Mouse (Mus musculus): Measurements from ENCODE around the gene Fndc9. TPM values are rescaled to one million over a fixed set of nuclear protein-coding genes. Genes with fewer than 3 reads are reported as not detected.

Gene Fndc9
- polyA plus RNA-seq, 1 experiment from 2014 or later: 0.45 TPM

GRCm38 (mm10) chr11:46209884-46210283 lies 25.4 kb upstream of the Fndc9 start:
- Histone ChIP-seq H3K27ac (replicated peaks; ENCODE audit: low read depth, low read length) (no peak overlapping the region), H3K27me3 (replicated peaks; ENCODE audit: control insufficient read depth, insufficient read depth, low read length) (no peaks in the 10 kb centered on the region), H3K4me2 (ENCODE audit: low read depth, low read length) (no peak overlapping the region), H3K9ac (ENCODE audit: low read depth, low read length) (no peak overlapping the region), H3K36me3 (ENCODE audit: control insufficient read depth, insufficient read depth, low read length) (no peaks in the 10 kb centered on the region), H3K9me3 (ENCODE audit: control insufficient read depth, low read length) (no peaks in the 10 kb centered on the region), H3K4me1 (ENCODE audit: control insufficient read depth, insufficient read depth, low read length) (peaks cover 18% of the 10 kb centered on the region), H3K4me3 (ENCODE audit: low read depth, low read length) (no peak overlapping the region)
- 36% methylated on average over 2 of the region's 2 CpGs for WGBS
- no peak for DNase-seq (ENCODE audit: low spot score)
- no peak for ATAC-seq (ENCODE audit: low read depth)

GRCm38 (mm10) chr11:46211858-46212257 lies 23.5 kb upstream of the Fndc9 start:
- Histone ChIP-seq H3K9me3 (ENCODE audit: control insufficient read depth, low read length) (peaks cover 4% of the 10 kb centered on the region; the same call in 1 of the 2 replicates), H3K9ac (ENCODE audit: low read depth, low read length) (no peak overlapping the region), H3K4me3 (ENCODE audit: low read depth, low read length) (no peak overlapping the region), H3K27me3 (replicated peaks; ENCODE audit: control insufficient read depth, insufficient read depth, low read length) (no peaks in the 10 kb centered on the region), H3K4me2 (ENCODE audit: low read depth, low read length) (no peak overlapping the region), H3K27ac (replicated peaks; ENCODE audit: low read depth, low read length) (no peak overlapping the region), H3K36me3 (ENCODE audit: control insufficient read depth, insufficient read depth, low read length) (no peaks in the 10 kb centered on the region), H3K4me1 (ENCODE audit: control insufficient read depth, insufficient read depth, low read length) (peaks cover 20% of the 10 kb centered on the region)
- DNase-seq (ENCODE audit: low spot score) (no peak), ATAC-seq (ENCODE audit: low read depth) (no peak)
- WGBS: 28% methylated on average over 3 of the region's 3 CpGs

- no peaks in the 10 kb centered on the region for H3K36me3 ChIP-seq (ENCODE audit: control insufficient read depth, insufficient read depth, low read length)
- H3K27ac ChIP-seq (replicated peaks; ENCODE audit: low read depth, low read length): peak overlapping the region; percentile 84
- no peak overlapping the region for H3K9ac ChIP-seq (ENCODE audit: low read depth, low read length)
- peaks cover 4% of the 10 kb centered on the region; the same call in 1 of the 2 replicates for H3K9me3 ChIP-seq (ENCODE audit: control insufficient read depth, low read length)
- H3K4me1 ChIP-seq (ENCODE audit: control insufficient read depth, insufficient read depth, low read length): peaks cover 20% of the 10 kb centered on the region
- H3K4me2 ChIP-seq (ENCODE audit: low read depth, low read length): no peak overlapping the region
- 26% methylated on average over 5 of the region's 5 CpGs for WGBS
- no peak overlapping the region for H3K4me3 ChIP-seq (ENCODE audit: low read depth, low read length)
- DNase-seq (ENCODE audit: low spot score) (peak; percentile 91), ATAC-seq (ENCODE audit: low read depth) (peak; percentile 66)
- H3K27me3 ChIP-seq (replicated peaks; ENCODE audit: control insufficient read depth, insufficient read depth, low read length): no peaks in the 10 kb centered on the region
Measured at GRCm38 (mm10) chr11:46213844-46214243, 21.5 kb upstream of the Fndc9 start.

GRCm38 (mm10) chr11:46214368-46215230 lies 20.7 kb upstream of the Fndc9 start:
- Histone ChIP-seq H3K27ac (replicated peaks; ENCODE audit: low read depth, low read length) (peak overlapping the region; percentile 84), H3K4me3 (ENCODE audit: low read depth, low read length) (no peak overlapping the region), H3K9ac (ENCODE audit: low read depth, low read length) (no peak overlapping the region), H3K27me3 (replicated peaks; ENCODE audit: control insufficient read depth, insufficient read depth, low read length) (no peaks in the 10 kb centered on the region), H3K4me1 (ENCODE audit: control insufficient read depth, insufficient read depth, low read length) (peaks cover 20% of the 10 kb centered on the region), H3K4me2 (ENCODE audit: low read depth, low read length) (no peak overlapping the region), H3K36me3 (ENCODE audit: control insufficient read depth, insufficient read depth, low read length) (no peaks in the 10 kb centered on the region), H3K9me3 (ENCODE audit: control insufficient read depth, low read length) (peaks cover 4% of the 10 kb centered on the region; the same call in 1 of the 2 replicates)
- ATAC-seq (ENCODE audit: low read depth) (no peak), DNase-seq (ENCODE audit: low spot score) (peak; percentile 19)
- WGBS: 48% methylated on average over 14 of the region's 14 CpGs

- Histone ChIP-seq H3K4me1 (ENCODE audit: control insufficient read depth, insufficient read depth, low read length) (peaks cover 20% of the 10 kb centered on the region), H3K9me3 (ENCODE audit: control insufficient read depth, low read length) (peaks cover 4% of the 10 kb centered on the region; the same call in 1 of the 2 replicates), H3K27ac (replicated peaks; ENCODE audit: low read depth, low read length) (no peak overlapping the region), H3K27me3 (replicated peaks; ENCODE audit: control insufficient read depth, insufficient read depth, low read length) (no peaks in the 10 kb centered on the region), H3K9ac (ENCODE audit: low read depth, low read length) (no peak overlapping the region), H3K4me2 (ENCODE audit: low read depth, low read length) (no peak overlapping the region), H3K36me3 (ENCODE audit: control insufficient read depth, insufficient read depth, low read length) (no peaks in the 10 kb centered on the region), H3K4me3 (ENCODE audit: low read depth, low read length) (no peak overlapping the region)
- 11% methylated on average over 3 of the region's 3 CpGs for WGBS
- DNase-seq (ENCODE audit: low spot score): peak; percentile 95
- ATAC-seq (ENCODE audit: low read depth): peak; percentile 85
Measured at GRCm38 (mm10) chr11:46215354-46215753, 20.0 kb upstream of the Fndc9 start.

- Histone ChIP-seq H3K9ac (ENCODE audit: low read depth, low read length) (no peak overlapping the region), H3K9me3 (ENCODE audit: control insufficient read depth, low read length) (peaks cover 4% of the 10 kb centered on the region; the same call in 1 of the 2 replicates), H3K27ac (replicated peaks; ENCODE audit: low read depth, low read length) (no peak overlapping the region), H3K4me2 (ENCODE audit: low read depth, low read length) (no peak overlapping the region), H3K27me3 (replicated peaks; ENCODE audit: control insufficient read depth, insufficient read depth, low read length) (no peaks in the 10 kb centered on the region), H3K4me1 (ENCODE audit: control insufficient read depth, insufficient read depth, low read length) (peaks cover 20% of the 10 kb centered on the region), H3K36me3 (ENCODE audit: control insufficient read depth, insufficient read depth, low read length) (no peaks in the 10 kb centered on the region), H3K4me3 (ENCODE audit: low read depth, low read length) (no peak overlapping the region)
- DNase-seq (ENCODE audit: low spot score) (no peak), ATAC-seq (ENCODE audit: low read depth) (no peak)
- 72% methylated on average over 7 of the region's 7 CpGs for WGBS
Measured at GRCm38 (mm10) chr11:46216669-46217068, 18.7 kb upstream of the Fndc9 start.

GRCm38 (mm10) chr11:46217686-46218085 lies 17.6 kb upstream of the Fndc9 start:
- no peaks in the 10 kb centered on the region for H3K27me3 ChIP-seq (replicated peaks; ENCODE audit: control insufficient read depth, insufficient read depth, low read length)
- peaks cover 20% of the 10 kb centered on the region for H3K4me1 ChIP-seq (ENCODE audit: control insufficient read depth, insufficient read depth, low read length)
- H3K27ac ChIP-seq (replicated peaks; ENCODE audit: low read depth, low read length): no peak overlapping the region
- H3K4me2 ChIP-seq (ENCODE audit: low read depth, low read length): no peak overlapping the region
- no peaks in the 10 kb centered on the region for H3K36me3 ChIP-seq (ENCODE audit: control insufficient read depth, insufficient read depth, low read length)
- 82% methylated on average over 9 of the region's 9 CpGs for WGBS
- DNase-seq (ENCODE audit: low spot score) (no peak), ATAC-seq (ENCODE audit: low read depth) (no peak)
- no peak overlapping the region for H3K4me3 ChIP-seq (ENCODE audit: low read depth, low read length)
- no peak overlapping the region for H3K9ac ChIP-seq (ENCODE audit: low read depth, low read length)
- peaks cover 4% of the 10 kb centered on the region; the same call in 1 of the 2 replicates for H3K9me3 ChIP-seq (ENCODE audit: control insufficient read depth, low read length)

- Histone ChIP-seq H3K27ac (replicated peaks; ENCODE audit: low read depth, low read length) (no peak overlapping the region), H3K36me3 (ENCODE audit: control insufficient read depth, insufficient read depth, low read length) (no peaks in the 10 kb centered on the region), H3K4me2 (ENCODE audit: low read depth, low read length) (no peak overlapping the region), H3K27me3 (replicated peaks; ENCODE audit: control insufficient read depth, insufficient read depth, low read length) (no peaks in the 10 kb centered on the region), H3K4me3 (ENCODE audit: low read depth, low read length) (no peak overlapping the region), H3K4me1 (ENCODE audit: control insufficient read depth, insufficient read depth, low read length) (peaks cover 14% of the 10 kb centered on the region), H3K9ac (ENCODE audit: low read depth, low read length) (no peak overlapping the region), H3K9me3 (ENCODE audit: control insufficient read depth, low read length) (peaks cover 4% of the 10 kb centered on the region; the same call in 1 of the 2 replicates)
- WGBS: 41% methylated on average over 5 of the region's 5 CpGs
- DNase-seq (ENCODE audit: low spot score) (peak; percentile 29), ATAC-seq (ENCODE audit: low read depth) (no peak; the same call in 1 of the 2 replicates)
Measured at GRCm38 (mm10) chr11:46218584-46218983, 16.7 kb upstream of the Fndc9 start.

Measured in embryonic facial prominence, embryonic 14.5 days (tissue).